Mouse (Mus musculus): ENCODE measurements around the gene Mmaa. TPM values are rescaled to one million over a fixed set of nuclear protein-coding genes. Genes with fewer than 3 reads are reported as not detected.

Gene Mmaa
- polyA plus RNA-seq, 1 experiment from 2014 or later: 16.5 TPM

GRCm38 (mm10) chr8:79243422-79243821, 51.3 kb downstream of the Mmaa start:
- no peak for ATAC-seq (replicated peaks; ENCODE audit: extremely low read depth, insufficient read depth, low FRiP score)
- Histone ChIP-seq H3K9me3 (replicated peaks; ENCODE audit: control insufficient read depth, low read length) (no peaks in the 10 kb centered on the region), H3K4me3 (ENCODE audit: low read length) (no peak overlapping the region), H3K27me3 (ENCODE audit: control insufficient read depth, insufficient read depth, low read length) (no peaks in the 10 kb centered on the region), H3K36me3 (ENCODE audit: control insufficient read depth, insufficient read depth) (no peaks in the 10 kb centered on the region), H3K4me1 (ENCODE audit: control insufficient read depth, insufficient read depth, low read length) (peaks cover 22% of the 10 kb centered on the region), H3K27ac (ENCODE audit: low read length) (no peak overlapping the region), H3K9ac (ENCODE audit: low read length) (no peak overlapping the region), H3K4me2 (ENCODE audit: low read depth, low read length) (no peak overlapping the region)
- 81% methylated on average over 2 of the region's 2 CpGs for WGBS

- H3K4me2 ChIP-seq (ENCODE audit: low read depth, low read length): no peak overlapping the region
- 68% methylated on average over 7 of the region's 7 CpGs for WGBS
- H3K27me3 ChIP-seq (ENCODE audit: control insufficient read depth, insufficient read depth, low read length): no peaks in the 10 kb centered on the region
- H3K4me1 ChIP-seq (ENCODE audit: control insufficient read depth, insufficient read depth, low read length): no peaks in the 10 kb centered on the region
- H3K4me3 ChIP-seq (ENCODE audit: low read length): no peak overlapping the region
- H3K9ac ChIP-seq (ENCODE audit: low read length): no peak overlapping the region
- H3K36me3 ChIP-seq (ENCODE audit: control insufficient read depth, insufficient read depth): no peaks in the 10 kb centered on the region
- H3K9me3 ChIP-seq (replicated peaks; ENCODE audit: control insufficient read depth, low read length): no peaks in the 10 kb centered on the region
- ATAC-seq (replicated peaks; ENCODE audit: extremely low read depth, insufficient read depth, low FRiP score): no peak
- no peak overlapping the region for H3K27ac ChIP-seq (ENCODE audit: low read length)
Observed at GRCm38 (mm10) chr8:79239996-79240395, 54.7 kb downstream of the Mmaa start.

- Histone ChIP-seq H3K9me3 (replicated peaks; ENCODE audit: control insufficient read depth, low read length) (no peaks in the 10 kb centered on the region), H3K9ac (ENCODE audit: low read length) (no peak overlapping the region), H3K27me3 (ENCODE audit: control insufficient read depth, insufficient read depth, low read length) (no peaks in the 10 kb centered on the region), H3K4me2 (ENCODE audit: low read depth, low read length) (no peak overlapping the region), H3K27ac (ENCODE audit: low read length) (no peak overlapping the region), H3K4me1 (ENCODE audit: control insufficient read depth, insufficient read depth, low read length) (no peaks in the 10 kb centered on the region), H3K4me3 (ENCODE audit: low read length) (no peak overlapping the region), H3K36me3 (ENCODE audit: control insufficient read depth, insufficient read depth) (no peaks in the 10 kb centered on the region)
- no peak for ATAC-seq (replicated peaks; ENCODE audit: extremely low read depth, insufficient read depth, low FRiP score)
- 68% methylated on average over 3 of the region's 3 CpGs for WGBS
Observed at GRCm38 (mm10) chr8:79239320-79239719, 55.4 kb downstream of the Mmaa start.

DNA sequence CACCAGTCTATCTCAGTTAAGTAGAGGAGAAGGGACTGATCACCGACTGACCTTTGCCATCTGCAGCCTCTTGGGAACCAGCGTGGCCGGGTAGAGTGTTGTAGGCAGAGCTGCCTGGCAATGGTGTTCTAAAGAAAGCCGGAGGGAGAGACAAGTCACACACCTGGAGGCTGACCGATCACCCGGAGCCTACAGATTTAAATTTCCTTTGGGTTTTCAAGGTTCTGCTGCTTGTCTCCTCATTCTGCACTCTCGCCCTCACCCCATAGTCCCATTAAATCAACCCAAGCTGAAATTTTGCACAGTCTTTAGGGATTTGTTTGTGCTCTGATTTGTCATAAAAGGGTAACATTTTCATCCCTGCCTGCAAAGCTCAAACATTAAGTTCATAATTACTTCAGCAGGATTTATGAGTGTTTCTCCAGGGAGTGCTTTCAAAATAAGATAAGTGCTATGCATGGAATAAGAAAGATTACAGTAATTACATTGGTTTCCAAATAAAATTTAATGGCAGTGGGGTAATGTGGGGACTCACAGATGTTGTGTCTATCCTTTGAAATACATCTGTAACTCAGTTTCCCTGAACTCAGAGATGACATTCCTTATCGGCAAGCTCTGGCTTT, 65.4 kb downstream of the Mmaa start:
- Histone ChIP-seq H3K36me3 (ENCODE audit: control insufficient read depth, insufficient read depth) (no peaks in the 10 kb centered on the region), H3K4me2 (ENCODE audit: low read depth, low read length) (no peak overlapping the region), H3K27me3 (ENCODE audit: control insufficient read depth, insufficient read depth, low read length) (no peaks in the 10 kb centered on the region), H3K4me3 (ENCODE audit: low read length) (no peak overlapping the region), H3K9me3 (replicated peaks; ENCODE audit: control insufficient read depth, low read length) (peaks cover 4% of the 10 kb centered on the region; the same call in 1 of the 2 replicates), H3K4me1 (ENCODE audit: control insufficient read depth, insufficient read depth, low read length) (no peaks in the 10 kb centered on the region), H3K9ac (ENCODE audit: low read length) (no peak overlapping the region), H3K27ac (ENCODE audit: low read length) (no peak overlapping the region)
- 85% methylated on average over 8 of the region's 8 CpGs for WGBS
- no peak for ATAC-seq (replicated peaks; ENCODE audit: extremely low read depth, insufficient read depth, low FRiP score)

DNA sequence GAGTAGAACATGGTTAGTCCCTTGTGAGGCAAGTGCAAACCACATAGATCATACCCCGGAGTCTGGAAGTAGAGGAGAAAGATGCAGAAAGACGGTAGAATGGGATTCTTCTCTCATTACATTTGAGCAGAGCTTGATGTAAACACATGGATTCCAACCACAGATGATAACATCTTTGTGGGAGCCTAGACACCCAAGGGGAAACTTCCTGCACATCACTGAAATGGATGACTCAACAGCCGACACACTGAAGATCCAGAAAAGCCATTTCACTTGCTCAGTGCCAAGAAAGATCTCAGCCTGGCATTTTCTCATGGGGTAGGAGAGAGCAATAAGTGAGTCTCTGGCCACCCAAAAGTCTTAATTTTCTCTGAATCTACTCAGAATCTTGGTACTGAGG, 66.8 kb downstream of the Mmaa start:
- ATAC-seq (replicated peaks; ENCODE audit: extremely low read depth, insufficient read depth, low FRiP score): no peak
- Histone ChIP-seq H3K27ac (ENCODE audit: low read length) (no peak overlapping the region), H3K9ac (ENCODE audit: low read length) (no peak overlapping the region), H3K4me1 (ENCODE audit: control insufficient read depth, insufficient read depth, low read length) (peaks cover 2% of the 10 kb centered on the region), H3K27me3 (ENCODE audit: control insufficient read depth, insufficient read depth, low read length) (no peaks in the 10 kb centered on the region), H3K4me2 (ENCODE audit: low read depth, low read length) (no peak overlapping the region), H3K36me3 (ENCODE audit: control insufficient read depth, insufficient read depth) (no peaks in the 10 kb centered on the region), H3K4me3 (ENCODE audit: low read length) (no peak overlapping the region), H3K9me3 (replicated peaks; ENCODE audit: control insufficient read depth, low read length) (peaks cover 4% of the 10 kb centered on the region; the same call in 1 of the 2 replicates)
- WGBS: 86% methylated on average over 3 of the region's 3 CpGs

DNA sequence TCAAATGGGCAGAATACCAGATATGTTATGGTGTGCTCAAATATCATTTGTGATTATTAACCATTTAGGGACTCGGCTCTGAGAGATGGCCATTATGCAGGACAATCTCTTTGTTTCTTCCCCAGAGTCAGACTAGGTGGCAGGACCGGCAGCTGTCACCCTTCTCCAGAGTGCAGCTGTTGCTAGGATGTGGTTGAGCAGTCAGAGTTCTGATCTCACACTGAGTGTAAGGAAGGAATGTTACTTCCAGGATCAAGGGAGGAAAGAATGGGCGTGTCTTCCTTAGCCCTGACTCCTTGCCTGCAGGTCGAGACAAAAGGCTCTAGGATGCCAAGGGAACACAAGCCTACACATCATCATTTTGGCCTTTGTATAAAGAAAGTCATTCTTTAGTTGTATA, 67.5 kb downstream of the Mmaa start:
- no peaks in the 10 kb centered on the region for H3K27me3 ChIP-seq (ENCODE audit: control insufficient read depth, insufficient read depth, low read length)
- H3K4me1 ChIP-seq (ENCODE audit: control insufficient read depth, insufficient read depth, low read length): peaks cover 9% of the 10 kb centered on the region
- H3K9me3 ChIP-seq (replicated peaks; ENCODE audit: control insufficient read depth, low read length): peaks cover 4% of the 10 kb centered on the region; the same call in 1 of the 2 replicates
- H3K9ac ChIP-seq (ENCODE audit: low read length): no peak overlapping the region
- H3K27ac ChIP-seq (ENCODE audit: low read length): no peak overlapping the region
- no peak overlapping the region for H3K4me3 ChIP-seq (ENCODE audit: low read length)
- H3K36me3 ChIP-seq (ENCODE audit: control insufficient read depth, insufficient read depth): no peaks in the 10 kb centered on the region
- WGBS: 75% methylated on average over 4 of the region's 4 CpGs
- no peak overlapping the region for H3K4me2 ChIP-seq (ENCODE audit: low read depth, low read length)
- no peak for ATAC-seq (replicated peaks; ENCODE audit: extremely low read depth, insufficient read depth, low FRiP score)

DNA sequence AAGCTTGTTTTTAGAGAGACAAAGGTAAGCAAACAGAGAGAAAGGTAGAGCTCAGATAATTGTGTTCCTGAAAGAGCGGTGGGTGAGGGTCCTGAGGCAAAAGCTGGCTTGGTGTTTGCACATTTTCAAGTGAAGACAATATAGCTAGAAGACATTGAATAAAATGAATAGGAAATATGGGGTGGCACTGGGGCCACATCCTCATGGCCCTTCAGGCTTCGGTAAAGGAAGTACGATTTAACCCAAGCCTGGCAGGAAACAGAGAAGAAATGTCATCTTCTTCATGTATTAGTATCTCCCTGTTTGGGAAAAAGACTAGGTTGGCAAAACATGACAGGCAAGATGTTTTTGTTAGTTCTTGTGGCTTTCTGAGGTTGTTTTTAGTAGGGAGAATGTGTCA, 68.7 kb downstream of the Mmaa start:
- Histone ChIP-seq H3K9ac (ENCODE audit: low read length) (no peak overlapping the region), H3K9me3 (replicated peaks; ENCODE audit: control insufficient read depth, low read length) (peaks cover 4% of the 10 kb centered on the region; the same call in 1 of the 2 replicates), H3K27ac (ENCODE audit: low read length) (no peak overlapping the region), H3K4me1 (ENCODE audit: control insufficient read depth, insufficient read depth, low read length) (peaks cover 13% of the 10 kb centered on the region), H3K4me2 (ENCODE audit: low read depth, low read length) (no peak overlapping the region), H3K36me3 (ENCODE audit: control insufficient read depth, insufficient read depth) (no peaks in the 10 kb centered on the region), H3K4me3 (ENCODE audit: low read length) (no peak overlapping the region), H3K27me3 (ENCODE audit: control insufficient read depth, insufficient read depth, low read length) (no peaks in the 10 kb centered on the region)
- 86% methylated on average over 3 of the region's 3 CpGs for WGBS
- ATAC-seq (replicated peaks; ENCODE audit: extremely low read depth, insufficient read depth, low FRiP score): no peak

GRCm38 (mm10) chr8:79225586-79225985, 69.2 kb downstream of the Mmaa start:
- Histone ChIP-seq H3K4me2 (ENCODE audit: low read depth, low read length) (no peak overlapping the region), H3K4me3 (ENCODE audit: low read length) (no peak overlapping the region), H3K4me1 (ENCODE audit: control insufficient read depth, insufficient read depth, low read length) (peaks cover 13% of the 10 kb centered on the region), H3K36me3 (ENCODE audit: control insufficient read depth, insufficient read depth) (no peaks in the 10 kb centered on the region), H3K27ac (ENCODE audit: low read length) (no peak overlapping the region), H3K27me3 (ENCODE audit: control insufficient read depth, insufficient read depth, low read length) (no peaks in the 10 kb centered on the region), H3K9ac (ENCODE audit: low read length) (no peak overlapping the region), H3K9me3 (replicated peaks; ENCODE audit: control insufficient read depth, low read length) (peaks cover 4% of the 10 kb centered on the region; the same call in 1 of the 2 replicates)
- 53% methylated on average over 7 of the region's 7 CpGs for WGBS
- no peak for ATAC-seq (replicated peaks; ENCODE audit: extremely low read depth, insufficient read depth, low FRiP score)

DNA sequence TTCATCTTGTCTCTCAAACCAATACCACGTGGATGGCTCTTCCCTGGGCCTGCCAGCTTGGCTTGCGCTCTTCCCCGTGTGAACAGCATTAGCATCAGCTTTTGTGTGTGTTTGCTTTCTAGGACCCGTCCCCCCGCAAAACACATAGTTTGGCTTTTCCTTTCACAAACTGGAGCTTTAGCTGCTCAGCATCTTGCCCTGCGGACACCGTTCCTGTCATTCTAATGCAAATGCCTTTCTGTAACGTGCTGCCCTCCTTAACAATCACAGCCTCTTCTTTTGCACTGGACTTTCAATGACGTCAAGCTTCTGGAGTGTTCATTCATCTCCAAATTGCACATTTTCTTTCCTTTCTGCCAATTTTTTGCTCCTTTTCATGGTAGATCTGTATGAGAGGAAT, 70.4 kb downstream of the Mmaa start:
- no peaks in the 10 kb centered on the region for H3K27me3 ChIP-seq (ENCODE audit: control insufficient read depth, insufficient read depth, low read length)
- ATAC-seq (replicated peaks; ENCODE audit: extremely low read depth, insufficient read depth, low FRiP score): no peak
- H3K9me3 ChIP-seq (replicated peaks; ENCODE audit: control insufficient read depth, low read length): peaks cover 4% of the 10 kb centered on the region; the same call in 1 of the 2 replicates
- 93% methylated on average over 9 of the region's 9 CpGs for WGBS
- no peak overlapping the region for H3K27ac ChIP-seq (ENCODE audit: low read length)
- no peak overlapping the region for H3K4me2 ChIP-seq (ENCODE audit: low read depth, low read length)
- H3K36me3 ChIP-seq (ENCODE audit: control insufficient read depth, insufficient read depth): no peaks in the 10 kb centered on the region
- peaks cover 13% of the 10 kb centered on the region for H3K4me1 ChIP-seq (ENCODE audit: control insufficient read depth, insufficient read depth, low read length)
- no peak overlapping the region for H3K9ac ChIP-seq (ENCODE audit: low read length)
- H3K4me3 ChIP-seq (ENCODE audit: low read length): no peak overlapping the region
